ENCODE assay signal across 11 mouse cellular contexts in the genomic region with DNA sequence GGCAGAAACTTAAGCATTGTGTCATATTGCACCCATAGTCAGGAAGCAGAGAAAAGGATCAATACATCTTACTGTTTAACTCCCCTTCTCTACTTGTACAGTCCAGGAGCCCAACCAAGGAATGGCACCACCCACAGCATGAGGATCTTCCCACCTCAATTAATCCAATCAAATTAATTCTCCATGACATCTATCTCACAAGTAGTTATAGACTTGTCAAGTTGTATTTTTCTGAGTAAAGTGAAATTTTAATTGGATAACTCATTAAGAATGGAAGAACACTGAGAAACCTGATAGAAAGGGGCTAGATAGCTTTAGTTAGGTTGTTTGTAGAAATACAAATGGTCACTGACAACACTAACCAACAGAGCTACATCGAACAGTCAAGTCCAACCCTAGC.
"Had no signal": no experiment of that assay in that cellular context is flagged by ENCODE, and none has a peak within 500 bp of the region (broad histone marks: within the 10 kb centered on the region; RNA-seq: fewer than 3 reads in every experiment).

No protein-coding gene starts in this region.

- DNase-seq: right cerebral cortex, adult 18-20 months; right cerebral cortex, postnatal 14 days; right cerebral cortex, postnatal 25 days; right cerebral cortex, postnatal 4 days; spleen, adult 18-20 months; thymus, adult 18-20 months; thymus, adult 2 months; thymus, postnatal 14 days; thymus, postnatal 25 days; thymus, postnatal 36 days; thymus, postnatal 4 days had no signal
